Mouse (Mus musculus) thymus, adult 2 months (tissue): ENCODE measurements around the gene Padi3.

ENCODE experiments used
- CTCF ChIP-seq: fragments of 200-500 bp; IDR thresholded peaks from 2 replicates; pipeline ENCODE4 v1.5.1; 2012; ENCODE audit warnings: mild to moderate bottlenecking, control low read depth, low read length, moderate library complexity, borderline replicate concordance; ENCODE audit not compliant: control insufficient read depth, poor library complexity, insufficient read depth; ENCODE audit errors: extremely low read depth
- POLR2A ChIP-seq: fragments of 200-500 bp; IDR thresholded peaks from 2 replicates; pipeline ENCODE4 v1.6.1; 2012; ENCODE audit warnings: mild to moderate bottlenecking, low read length, control low read depth, moderate library complexity; ENCODE audit not compliant: control insufficient read depth, poor library complexity, insufficient read depth; ENCODE audit errors: extremely low read depth

- no peak for TF ChIP-seq POLR2A
- no peak for TF ChIP-seq CTCF
Observed at GRCm38 (mm10) chr4:140817413-140817812, 7.0 kb upstream of the Padi3 start.
